Mouse (Mus musculus): Measurements from ENCODE around the gene Pctp.

DNA sequence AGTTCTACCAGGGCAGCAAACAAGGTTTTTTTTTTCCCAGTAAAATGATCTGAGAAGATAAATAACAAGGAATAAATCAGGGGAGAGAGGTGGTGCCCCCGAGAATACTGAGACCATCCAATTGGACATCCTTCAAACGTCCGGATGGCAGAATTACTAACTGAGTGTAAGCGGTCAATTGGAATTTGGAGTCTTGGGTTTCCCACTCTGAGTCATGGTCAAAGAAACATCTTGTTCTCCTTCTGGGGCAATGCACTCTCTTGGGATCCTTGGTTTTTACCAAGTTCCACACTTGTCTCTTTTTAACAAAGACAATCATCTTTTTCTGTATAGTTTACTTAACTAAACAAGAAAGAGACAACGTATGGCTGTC is 24.1 kb upstream of the Pctp start:
- TF ChIP-seq MAX (IDR thresholded peaks at IDR 0.05) = no peak
- no peak for TF ChIP-seq CTCF (IDR thresholded peaks at IDR 0.05; ENCODE audit: control insufficient read depth, insufficient read depth, insufficient read length)
- no peak for TF ChIP-seq USF1 (IDR thresholded peaks at IDR 0.05; ENCODE audit: low read depth)
- TF ChIP-seq MYOG (IDR thresholded peaks at IDR 0.05; ENCODE audit: control insufficient read depth, extremely low read depth, insufficient read length) = no peak
- TF ChIP-seq MYOD1 (IDR thresholded peaks at IDR 0.05; ENCODE audit: control insufficient read depth, insufficient read length, low read depth) = no peak
- no peak for TF ChIP-seq CEBPB (IDR thresholded peaks at IDR 0.05; ENCODE audit: low read depth)
